Mouse (Mus musculus): ENCODE results near the gene Rapgef4. TPM values are rescaled to one million over a fixed set of nuclear protein-coding genes. Genes with fewer than 3 reads are reported as not detected.

Gene Rapgef4
- polyA plus RNA-seq, 1 experiment from 2014 or later, result 5.0 TPM

DNA sequence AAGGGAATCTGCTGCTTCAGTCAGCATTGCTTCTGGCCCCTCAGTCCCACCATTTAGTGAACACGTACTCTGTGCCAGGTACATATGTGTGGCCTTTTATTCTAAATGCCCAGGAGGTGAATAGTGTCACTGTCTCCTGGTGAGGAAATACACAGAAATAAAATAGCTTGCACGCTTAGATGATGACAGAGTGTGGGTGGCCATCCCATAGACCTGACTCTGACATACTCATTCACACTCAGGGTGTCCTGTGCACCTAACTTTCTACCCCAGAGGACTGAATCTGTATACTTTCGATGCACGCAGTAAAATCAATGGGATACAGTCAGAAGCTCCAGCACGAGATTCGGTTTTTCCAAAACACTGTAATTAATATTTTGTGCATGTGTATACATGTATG lies 286.4 kb downstream of the Rapgef4 start:
- Histone ChIP-seq H3K4me3 (ENCODE audit: low read depth, low read length) (no peak overlapping the region), H3K27me3 (replicated peaks; ENCODE audit: insufficient read depth, low read length) (no peaks in the 10 kb centered on the region), H3K27ac (ENCODE audit: low read length) (no peak overlapping the region), H3K4me2 (replicated peaks; ENCODE audit: low read depth, low read length) (no peak overlapping the region), H3K9ac (replicated peaks; ENCODE audit: low read depth) (no peak overlapping the region), H3K4me1 (ENCODE audit: insufficient read depth, low read depth, low read length) (no peaks in the 10 kb centered on the region), H3K9me3 (ENCODE audit: low read length) (no peaks in the 10 kb centered on the region), H3K36me3 (ENCODE audit: insufficient read depth, low read length) (no peaks in the 10 kb centered on the region)
- 87% methylated on average over 6 of the region's 6 CpGs for WGBS
- DNase-seq (ENCODE audit: low spot score) (no peak), ATAC-seq (no peak)
- TF ChIP-seq EP300 (IDR thresholded peaks at IDR 0.05), result no peak
- TF ChIP-seq CTCF (IDR thresholded peaks at IDR 0.05), result no peak

DNA sequence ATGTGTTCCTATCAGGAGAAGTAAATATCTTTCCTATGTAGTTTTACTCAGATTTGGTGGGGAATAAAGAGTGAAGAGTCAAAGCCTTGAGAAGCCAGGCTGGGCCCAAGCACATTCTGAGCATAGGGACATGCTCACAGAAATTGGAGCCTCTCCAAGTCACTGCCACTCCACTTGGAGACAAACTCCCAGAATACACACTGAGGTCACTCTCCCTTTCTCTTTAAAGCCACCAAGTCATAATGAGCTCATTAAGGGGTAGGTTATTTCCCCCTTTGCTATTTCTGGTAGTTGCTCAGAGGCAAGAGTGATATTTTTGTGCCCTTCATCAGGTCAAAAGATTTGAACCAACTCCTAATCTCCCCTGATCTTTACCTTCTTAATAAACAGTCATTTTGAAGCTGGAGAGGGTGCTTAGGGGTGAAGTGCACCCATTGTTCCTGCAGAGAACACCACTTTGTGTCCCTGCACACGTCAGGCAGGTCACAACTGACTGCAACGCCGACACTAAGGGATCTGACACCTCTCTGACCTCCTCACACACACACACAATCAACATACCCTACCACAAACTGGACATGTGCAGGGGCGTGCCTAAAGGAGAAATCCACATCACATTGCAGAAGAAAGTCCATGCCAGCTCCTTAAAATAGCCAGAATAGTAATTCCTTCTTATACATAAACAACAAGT lies 288.8 kb downstream of the Rapgef4 start:
- Histone ChIP-seq H3K27ac (ENCODE audit: low read length) (no peak overlapping the region), H3K9me3 (ENCODE audit: low read length) (no peaks in the 10 kb centered on the region), H3K27me3 (replicated peaks; ENCODE audit: insufficient read depth, low read length) (no peaks in the 10 kb centered on the region), H3K36me3 (ENCODE audit: insufficient read depth, low read length) (no peaks in the 10 kb centered on the region), H3K4me3 (ENCODE audit: low read depth, low read length) (no peak overlapping the region), H3K4me1 (ENCODE audit: insufficient read depth, low read depth, low read length) (no peaks in the 10 kb centered on the region), H3K9ac (replicated peaks; ENCODE audit: low read depth) (no peak overlapping the region), H3K4me2 (replicated peaks; ENCODE audit: low read depth, low read length) (no peak overlapping the region)
- peak; percentile 93 for ATAC-seq
- DNase-seq (ENCODE audit: low spot score), result peak; percentile 80
- no peak for TF ChIP-seq CTCF (IDR thresholded peaks at IDR 0.05)
- 0 out of 2 replicates have a peak, but pooled peaks have one; percentile 21 for TF ChIP-seq EP300 (IDR thresholded peaks at IDR 0.05)
- WGBS, result 48% methylated on average over 4 of the region's 4 CpGs

DNA sequence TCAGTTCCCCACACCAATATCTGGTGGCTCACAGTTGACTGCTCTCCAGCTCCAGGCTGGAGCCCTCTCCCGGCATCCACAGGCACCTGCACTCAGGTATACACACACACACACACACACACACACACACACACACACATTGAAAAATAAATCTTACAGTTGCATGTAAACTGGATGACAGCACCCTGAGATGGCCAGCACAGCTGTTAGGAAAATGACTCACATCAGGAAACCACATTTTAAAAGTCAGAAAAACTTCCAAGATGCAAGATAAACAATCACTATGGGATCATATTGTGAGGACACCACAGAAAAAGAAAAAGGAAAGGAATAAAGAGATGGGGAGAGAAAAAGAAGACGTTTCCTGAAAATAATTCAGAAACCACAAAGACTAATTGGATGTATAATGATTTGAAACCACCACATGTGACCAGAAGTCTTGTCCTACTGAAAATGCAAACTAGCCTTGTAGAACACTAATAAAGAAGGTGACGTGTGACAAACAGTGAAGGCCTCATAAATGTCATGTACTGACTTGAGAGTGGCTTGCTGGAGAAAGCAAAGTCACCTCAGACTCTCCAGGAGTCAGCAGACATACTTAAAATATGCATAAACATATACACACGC lies 297.3 kb downstream of the Rapgef4 start:
- Histone ChIP-seq H3K4me1 (ENCODE audit: insufficient read depth, low read depth, low read length) (no peaks in the 10 kb centered on the region), H3K9ac (replicated peaks; ENCODE audit: low read depth) (no peak overlapping the region), H3K4me3 (ENCODE audit: low read depth, low read length) (no peak overlapping the region), H3K9me3 (ENCODE audit: low read length) (no peaks in the 10 kb centered on the region), H3K4me2 (replicated peaks; ENCODE audit: low read depth, low read length) (no peak overlapping the region), H3K27ac (ENCODE audit: low read length) (no peak overlapping the region), H3K36me3 (ENCODE audit: insufficient read depth, low read length) (no peaks in the 10 kb centered on the region), H3K27me3 (replicated peaks; ENCODE audit: insufficient read depth, low read length) (no peaks in the 10 kb centered on the region)
- ATAC-seq, result no peak
- no peak for TF ChIP-seq CTCF (IDR thresholded peaks at IDR 0.05)
- TF ChIP-seq EP300 (IDR thresholded peaks at IDR 0.05), result no peak
- 66% methylated on average over 4 of the region's 4 CpGs for WGBS
- no peak for DNase-seq (ENCODE audit: low spot score)

DNA sequence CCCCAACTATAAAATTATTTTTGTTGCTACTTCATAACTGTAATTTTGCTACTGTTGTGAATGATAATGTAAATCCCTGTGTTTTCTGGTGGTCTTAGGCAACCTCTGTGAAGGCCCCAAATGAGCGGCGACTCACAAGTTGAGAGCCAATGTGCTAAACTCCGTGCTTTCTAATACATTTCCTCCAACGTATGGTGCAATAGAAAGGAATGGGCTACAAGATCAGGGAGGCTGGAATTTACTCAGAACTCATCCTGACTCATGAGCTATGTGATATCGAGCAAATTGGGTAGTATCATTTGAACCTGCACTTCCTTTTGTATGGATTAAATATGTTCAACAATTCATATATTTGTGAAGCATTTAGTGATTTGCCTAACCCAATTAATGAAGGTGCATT lies 299.5 kb downstream of the Rapgef4 start:
- no peaks in the 10 kb centered on the region for H3K36me3 ChIP-seq (ENCODE audit: insufficient read depth, low read length)
- 86% methylated on average over 5 of the region's 5 CpGs for WGBS
- no peak overlapping the region for H3K27ac ChIP-seq (ENCODE audit: low read length)
- no peak overlapping the region for H3K4me3 ChIP-seq (ENCODE audit: low read depth, low read length)
- H3K4me2 ChIP-seq (replicated peaks; ENCODE audit: low read depth, low read length), result no peak overlapping the region
- H3K27me3 ChIP-seq (replicated peaks; ENCODE audit: insufficient read depth, low read length), result no peaks in the 10 kb centered on the region
- TF ChIP-seq EP300 (IDR thresholded peaks at IDR 0.05) (no peak), CTCF (IDR thresholded peaks at IDR 0.05) (no peak)
- no peak overlapping the region for H3K9ac ChIP-seq (replicated peaks; ENCODE audit: low read depth)
- no peaks in the 10 kb centered on the region for H3K4me1 ChIP-seq (ENCODE audit: insufficient read depth, low read depth, low read length)
- ATAC-seq (no peak), DNase-seq (ENCODE audit: low spot score) (no peak)
- H3K9me3 ChIP-seq (ENCODE audit: low read length), result no peaks in the 10 kb centered on the region

DNA sequence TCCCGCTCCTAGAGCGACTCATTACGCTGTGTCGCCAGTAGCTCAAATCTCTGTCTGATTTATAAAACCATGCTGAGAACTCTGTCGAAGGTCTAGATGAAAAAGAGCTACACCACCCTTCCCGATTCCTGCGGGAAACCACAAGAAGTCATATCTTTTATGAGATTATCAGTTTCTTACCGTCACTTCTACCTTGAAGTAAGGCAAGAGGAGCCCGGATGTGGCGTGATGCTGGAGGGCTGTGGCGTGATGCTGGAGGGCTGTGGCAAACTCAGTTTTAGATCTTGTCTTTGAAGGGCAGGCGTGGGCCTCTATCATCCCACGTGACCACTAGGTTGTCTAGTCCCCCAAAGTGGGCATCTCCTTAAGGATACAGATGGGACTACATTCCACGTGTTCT lies 300.9 kb downstream of the Rapgef4 start:
- WGBS, result 91% methylated on average over 14 of the region's 14 CpGs
- TF ChIP-seq CTCF (IDR thresholded peaks at IDR 0.05), result no peak
- TF ChIP-seq EP300 (IDR thresholded peaks at IDR 0.05), result no peak
- DNase-seq (ENCODE audit: low spot score) (no peak), ATAC-seq (no peak)
- no peak overlapping the region for H3K9ac ChIP-seq (replicated peaks; ENCODE audit: low read depth)
- H3K4me3 ChIP-seq (ENCODE audit: low read depth, low read length), result no peak overlapping the region
- H3K36me3 ChIP-seq (ENCODE audit: insufficient read depth, low read length), result no peaks in the 10 kb centered on the region
- no peaks in the 10 kb centered on the region for H3K27me3 ChIP-seq (replicated peaks; ENCODE audit: insufficient read depth, low read length)
- H3K4me1 ChIP-seq (ENCODE audit: insufficient read depth, low read depth, low read length), result no peaks in the 10 kb centered on the region
- no peak overlapping the region for H3K27ac ChIP-seq (ENCODE audit: low read length)
- no peaks in the 10 kb centered on the region for H3K9me3 ChIP-seq (ENCODE audit: low read length)
- no peak overlapping the region for H3K4me2 ChIP-seq (replicated peaks; ENCODE audit: low read depth, low read length)

DNA sequence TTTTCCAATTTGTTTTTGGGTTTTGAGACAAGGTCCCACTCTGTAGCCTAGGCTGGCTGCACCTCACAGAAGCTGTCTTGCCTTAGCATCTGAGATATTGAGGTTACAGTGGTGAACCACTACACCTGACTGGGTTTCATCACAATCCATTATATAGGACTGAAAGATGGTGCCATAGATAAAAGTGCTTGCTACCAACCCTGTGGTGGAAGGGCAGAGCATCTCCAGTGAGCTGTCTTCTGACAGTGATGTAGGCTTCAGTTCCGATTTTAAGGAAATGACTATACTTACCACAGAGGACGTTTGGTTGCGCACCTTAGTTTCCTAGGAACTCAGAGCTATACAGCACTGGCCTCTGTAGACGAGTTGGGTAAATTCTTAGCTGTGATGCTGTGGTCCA lies 301.7 kb downstream of the Rapgef4 start:
- ATAC-seq, result no peak
- Histone ChIP-seq H3K4me2 (replicated peaks; ENCODE audit: low read depth, low read length) (no peak overlapping the region), H3K4me1 (ENCODE audit: insufficient read depth, low read depth, low read length) (peaks cover 6% of the 10 kb centered on the region; the same call in 1 of the 2 replicates), H3K9me3 (ENCODE audit: low read length) (no peaks in the 10 kb centered on the region), H3K27me3 (replicated peaks; ENCODE audit: insufficient read depth, low read length) (no peaks in the 10 kb centered on the region), H3K36me3 (ENCODE audit: insufficient read depth, low read length) (no peaks in the 10 kb centered on the region), H3K27ac (ENCODE audit: low read length) (no peak overlapping the region), H3K9ac (replicated peaks; ENCODE audit: low read depth) (no peak overlapping the region), H3K4me3 (ENCODE audit: low read depth, low read length) (no peak overlapping the region)
- 70% methylated on average over 4 of the region's 4 CpGs for WGBS
- no peak for DNase-seq (ENCODE audit: low spot score)
- TF ChIP-seq CTCF (IDR thresholded peaks at IDR 0.05), result no peak
- no peak for TF ChIP-seq EP300 (IDR thresholded peaks at IDR 0.05)

Measured in lung, postnatal 0 days (tissue).